Mouse (Mus musculus): ENCODE measurements around the gene Dexi. TPM values are rescaled to one million over a fixed set of nuclear protein-coding genes. Genes with fewer than 3 reads are reported as not detected.

Gene Dexi
- polyA plus RNA-seq, 1 experiment, result 20.8 TPM

DNA sequence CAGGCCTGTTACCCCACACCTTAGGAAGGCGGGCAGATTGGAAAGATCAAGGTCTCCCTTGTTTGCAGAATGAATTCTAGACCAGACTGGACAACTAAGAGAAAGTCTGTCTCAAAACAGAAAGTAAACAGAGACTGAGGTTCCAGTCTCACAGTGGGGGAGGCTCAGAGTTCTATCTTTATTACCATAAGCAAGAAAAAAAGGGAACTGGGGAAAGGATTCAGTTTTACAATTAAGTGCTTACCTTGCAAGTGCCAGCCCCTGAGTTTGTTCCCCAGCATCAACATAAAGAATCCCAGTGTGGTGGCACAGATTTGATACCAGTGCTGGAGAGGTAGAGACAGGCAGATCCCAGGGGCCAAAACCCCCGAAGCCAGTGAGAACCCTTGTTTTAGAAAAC lies 66.9 kb downstream of the Dexi start:
- Histone ChIP-seq H3K4me3 (no peak overlapping the region), H3K27me3 (ENCODE audit: control insufficient read depth, insufficient read depth, insufficient read length) (peaks cover 37% of the 10 kb centered on the region), H3ac (ENCODE audit: control insufficient read depth, insufficient read length) (no peak overlapping the region), H3K4me2 (ENCODE audit: low read depth) (no peak overlapping the region), H3K36me3 (ENCODE audit: control insufficient read depth, insufficient read depth) (no peaks in the 10 kb centered on the region), H3K79me2 (ENCODE audit: control insufficient read depth, insufficient read depth) (no peaks in the 10 kb centered on the region)
- TF ChIP-seq E2F4 (IDR thresholded peaks at IDR 0.05; ENCODE audit: insufficient read depth) (no peak), MAX (IDR thresholded peaks at IDR 0.05; ENCODE audit: low read depth) (no peak), POLR2A (IDR thresholded peaks at IDR 0.05; ENCODE audit: insufficient read length, low read depth) (no peak), CEBPB (IDR thresholded peaks at IDR 0.05; ENCODE audit: insufficient read depth, poor library complexity, severe bottlenecking) (no peak), TCF12 (IDR thresholded peaks at IDR 0.05; ENCODE audit: insufficient read depth, poor library complexity, severe bottlenecking) (no peak), TCF3 (IDR thresholded peaks at IDR 0.05; ENCODE audit: insufficient read length, low read depth) (no peak), MYOG (IDR thresholded peaks at IDR 0.05; ENCODE audit: control insufficient read depth in 1 of 3, insufficient read depth in 1 of 3, insufficient read length in 2 of 3, low read depth in 2 of 3) (no peak), REST (IDR thresholded peaks at IDR 0.05; ENCODE audit: insufficient read depth, insufficient read length) (no peak), POLR2AphosphoS2 (IDR thresholded peaks at IDR 0.05; ENCODE audit: insufficient read length, low read depth) (no peak), USF1 (IDR thresholded peaks at IDR 0.05; ENCODE audit: low read depth) (no peak), SRF (IDR thresholded peaks at IDR 0.05; ENCODE audit: control insufficient read depth, insufficient read length, low read depth) (no peak), MYOD1 (IDR thresholded peaks at IDR 0.05; ENCODE audit: control insufficient read depth in 1 of 3, insufficient read length in 2 of 3, low read depth in 2 of 3) (no peak)

DNA sequence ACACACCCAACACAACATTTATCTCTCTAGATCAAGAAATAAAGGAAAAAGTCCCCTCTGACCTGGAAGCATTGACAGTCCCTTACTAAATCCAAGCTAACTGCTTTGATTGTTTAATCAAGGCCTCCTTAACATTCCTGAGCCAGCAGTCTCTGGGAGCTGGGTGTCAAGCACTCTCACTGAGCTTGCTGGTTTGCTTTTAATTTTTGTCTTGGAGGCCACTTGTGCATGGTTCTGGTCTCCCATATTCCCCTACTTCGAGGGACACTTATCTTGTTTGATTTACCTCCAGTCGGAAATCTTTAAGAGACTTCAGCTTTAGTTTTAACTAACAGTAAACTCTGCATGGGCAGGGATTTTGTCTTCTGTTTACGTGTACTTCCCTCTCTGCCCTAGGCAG lies 67.9 kb downstream of the Dexi start:
- no peak overlapping the region for H3K4me3 ChIP-seq
- no peaks in the 10 kb centered on the region for H3K79me2 ChIP-seq (ENCODE audit: control insufficient read depth, insufficient read depth)
- H3ac ChIP-seq (ENCODE audit: control insufficient read depth, insufficient read length), result no peak overlapping the region
- no peak overlapping the region for H3K4me2 ChIP-seq (ENCODE audit: low read depth)
- TF ChIP-seq TCF12 (IDR thresholded peaks at IDR 0.05; ENCODE audit: insufficient read depth, poor library complexity, severe bottlenecking), result no peak
- TF ChIP-seq MYOG (IDR thresholded peaks at IDR 0.05; ENCODE audit: control insufficient read depth in 1 of 3, insufficient read depth in 1 of 3, insufficient read length in 2 of 3, low read depth in 2 of 3), result no peak
- TF ChIP-seq MAX (IDR thresholded peaks at IDR 0.05; ENCODE audit: low read depth), result no peak
- no peak for TF ChIP-seq POLR2AphosphoS2 (IDR thresholded peaks at IDR 0.05; ENCODE audit: insufficient read length, low read depth)
- TF ChIP-seq POLR2A (IDR thresholded peaks at IDR 0.05; ENCODE audit: insufficient read length, low read depth), result no peak
- TF ChIP-seq MYOD1 (IDR thresholded peaks at IDR 0.05; ENCODE audit: control insufficient read depth in 1 of 3, insufficient read length in 2 of 3, low read depth in 2 of 3), result no peak
- TF ChIP-seq SRF (IDR thresholded peaks at IDR 0.05; ENCODE audit: control insufficient read depth, insufficient read length, low read depth), result no peak
- TF ChIP-seq REST (IDR thresholded peaks at IDR 0.05; ENCODE audit: insufficient read depth, insufficient read length), result no peak
- peaks cover 27% of the 10 kb centered on the region for H3K27me3 ChIP-seq (ENCODE audit: control insufficient read depth, insufficient read depth, insufficient read length)
- H3K36me3 ChIP-seq (ENCODE audit: control insufficient read depth, insufficient read depth), result no peaks in the 10 kb centered on the region

DNA sequence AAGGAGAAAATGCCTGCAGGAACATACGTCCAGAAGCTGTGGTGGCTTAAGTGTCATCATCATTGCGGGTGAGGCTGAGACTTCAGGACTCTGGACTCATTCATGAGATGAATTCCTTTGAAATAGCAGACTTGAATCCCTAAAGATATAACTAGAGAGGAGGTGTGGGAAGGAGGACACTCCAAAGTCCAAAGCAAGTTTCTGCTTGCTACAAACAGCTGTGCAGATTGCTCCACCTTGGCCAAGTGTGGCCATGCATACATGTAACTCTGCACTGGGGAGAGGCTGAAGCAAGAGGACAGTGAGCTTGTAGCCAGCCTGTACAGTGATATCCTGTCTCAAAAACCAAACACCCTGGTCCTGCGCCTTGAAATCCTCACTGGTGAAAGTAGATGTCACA lies 70.9 kb downstream of the Dexi start:
- H3K27me3 ChIP-seq (ENCODE audit: control insufficient read depth, insufficient read depth, insufficient read length), result peaks cover 7% of the 10 kb centered on the region
- no peak overlapping the region for H3K4me2 ChIP-seq (ENCODE audit: low read depth)
- H3K4me3 ChIP-seq, result no peak overlapping the region
- H3K36me3 ChIP-seq (ENCODE audit: control insufficient read depth, insufficient read depth), result no peaks in the 10 kb centered on the region
- no peaks in the 10 kb centered on the region for H3K79me2 ChIP-seq (ENCODE audit: control insufficient read depth, insufficient read depth)
- H3ac ChIP-seq (ENCODE audit: control insufficient read depth, insufficient read length), result no peak overlapping the region
- TF ChIP-seq MYOG (IDR thresholded peaks at IDR 0.05; ENCODE audit: control insufficient read depth in 1 of 3, insufficient read depth in 1 of 3, insufficient read length in 2 of 3, low read depth in 2 of 3) (no peak), POLR2AphosphoS2 (IDR thresholded peaks at IDR 0.05; ENCODE audit: insufficient read length, low read depth) (no peak), CEBPB (IDR thresholded peaks at IDR 0.05; ENCODE audit: insufficient read depth, poor library complexity, severe bottlenecking) (no peak), POLR2A (IDR thresholded peaks at IDR 0.05; ENCODE audit: insufficient read length, low read depth) (no peak), MAX (IDR thresholded peaks at IDR 0.05; ENCODE audit: low read depth) (no peak), MYOD1 (IDR thresholded peaks at IDR 0.05; ENCODE audit: control insufficient read depth in 1 of 3, insufficient read length in 2 of 3, low read depth in 2 of 3) (no peak), REST (IDR thresholded peaks at IDR 0.05; ENCODE audit: insufficient read depth, insufficient read length) (no peak), USF1 (IDR thresholded peaks at IDR 0.05; ENCODE audit: low read depth) (no peak), SRF (IDR thresholded peaks at IDR 0.05; ENCODE audit: control insufficient read depth, insufficient read length, low read depth) (no peak), TCF3 (IDR thresholded peaks at IDR 0.05; ENCODE audit: insufficient read length, low read depth) (no peak), E2F4 (IDR thresholded peaks at IDR 0.05; ENCODE audit: insufficient read depth) (no peak), TCF12 (IDR thresholded peaks at IDR 0.05; ENCODE audit: insufficient read depth, poor library complexity, severe bottlenecking) (no peak)

DNA sequence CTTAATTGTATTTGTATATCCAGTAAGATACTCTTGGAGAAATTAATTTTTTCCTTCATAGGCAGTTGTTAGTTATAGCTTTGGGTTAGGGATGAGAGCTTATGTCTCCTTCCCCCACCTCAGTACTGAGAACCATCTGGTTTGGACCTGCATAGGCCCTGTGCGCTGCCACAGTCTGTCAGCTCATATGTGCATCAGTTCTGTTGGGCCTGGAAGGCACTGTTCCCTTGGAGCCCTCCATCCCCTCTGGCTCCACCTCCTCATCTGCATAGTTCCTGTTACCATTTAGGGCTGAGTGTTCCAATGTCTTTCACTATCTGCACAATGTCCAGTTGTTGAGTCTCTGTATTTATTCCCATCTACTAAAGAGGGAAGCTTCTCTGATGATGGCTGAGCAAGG lies 74.7 kb downstream of the Dexi start:
- H3K79me2 ChIP-seq (ENCODE audit: control insufficient read depth, insufficient read depth), result no peaks in the 10 kb centered on the region
- H3K27me3 ChIP-seq (ENCODE audit: control insufficient read depth, insufficient read depth, insufficient read length), result no peaks in the 10 kb centered on the region
- no peak overlapping the region for H3ac ChIP-seq (ENCODE audit: control insufficient read depth, insufficient read length)
- no peak overlapping the region for H3K4me3 ChIP-seq
- H3K4me2 ChIP-seq (ENCODE audit: low read depth), result no peak overlapping the region
- no peaks in the 10 kb centered on the region for H3K36me3 ChIP-seq (ENCODE audit: control insufficient read depth, insufficient read depth)
- TF ChIP-seq POLR2AphosphoS2 (IDR thresholded peaks at IDR 0.05; ENCODE audit: insufficient read length, low read depth) (no peak), USF1 (IDR thresholded peaks at IDR 0.05; ENCODE audit: low read depth) (no peak), MAX (IDR thresholded peaks at IDR 0.05; ENCODE audit: low read depth) (no peak), MYOG (IDR thresholded peaks at IDR 0.05; ENCODE audit: control insufficient read depth in 1 of 3, insufficient read depth in 1 of 3, insufficient read length in 2 of 3, low read depth in 2 of 3) (no peak), MYOD1 (IDR thresholded peaks at IDR 0.05; ENCODE audit: control insufficient read depth in 1 of 3, insufficient read length in 2 of 3, low read depth in 2 of 3) (no peak), POLR2A (IDR thresholded peaks at IDR 0.05; ENCODE audit: insufficient read length, low read depth) (no peak), TCF12 (IDR thresholded peaks at IDR 0.05; ENCODE audit: insufficient read depth, poor library complexity, severe bottlenecking) (no peak)

Data from myocyte (in vitro differentiated cells).